In genomic region chr7:142386621-142387201, GRCm38 (mm10) we compare ENCODE assay signal across 8 mouse cellular contexts. TPM values are rescaled to one million over a fixed set of nuclear protein-coding genes. Genes with fewer than 3 reads are reported as not detected.
A peak's percentile ranks its signal among the peaks of the same experiment; 100 is the strongest.
DNase-seq lines count a peak whose midpoint lies in the region; ATAC-seq and TF ChIP-seq lines count a peak whose summit lies in the region.

No protein-coding gene starts in this region.

- H3K4me3 ChIP-seq in layer of hippocampus, adult 2 months = peak overlapping the region; percentile 100
- peak overlapping the region; percentile 81 for H3K4me3 ChIP-seq in forebrain, embryonic 14.5 days (ENCODE audit: low read depth, low read length)
- H3K4me3 ChIP-seq in kidney, postnatal 0 days (replicated peaks; ENCODE audit: low read depth, low read length) = peak overlapping the region; percentile 61
- peak overlapping the region; percentile 90 for H3K4me3 ChIP-seq in midbrain, embryonic 14.5 days (replicated peaks; ENCODE audit: low read depth, low read length)

- peaks cover 37% of the 10 kb centered on the region for H3K36me3 ChIP-seq in forebrain, embryonic 14.5 days (ENCODE audit: control insufficient read depth, insufficient read depth, low read length)
- peaks cover 32% of the 10 kb centered on the region for H3K36me3 ChIP-seq in kidney, postnatal 0 days (ENCODE audit: insufficient read depth, low read length)
- H3K36me3 ChIP-seq in midbrain, embryonic 14.5 days (ENCODE audit: control insufficient read depth, insufficient read depth, low read length) = peaks cover 39% of the 10 kb centered on the region

- H3K27me3 ChIP-seq in forebrain, embryonic 14.5 days (replicated peaks; ENCODE audit: control insufficient read depth, insufficient read depth, low read length) = no peaks in the 10 kb centered on the region
- H3K27me3 ChIP-seq in kidney, postnatal 0 days (ENCODE audit: insufficient read depth, low read length) = no peaks in the 10 kb centered on the region
- H3K27me3 ChIP-seq in midbrain, embryonic 14.5 days (ENCODE audit: control insufficient read depth, insufficient read depth, low read length) = no peaks in the 10 kb centered on the region

- peak overlapping the region; percentile 94 for H3K27ac ChIP-seq in layer of hippocampus, adult 2 months
- 0 out of 2 replicates have a peak overlapping the region, but pooled peaks have one; percentile 15 for H3K27ac ChIP-seq in forebrain, embryonic 14.5 days (ENCODE audit: low read depth, low read length)
- peak overlapping the region; percentile 67 for H3K27ac ChIP-seq in kidney, postnatal 0 days
- no peak overlapping the region for H3K27ac ChIP-seq in midbrain, embryonic 14.5 days (replicated peaks; ENCODE audit: low read depth, low read length)

- H3K9me3 ChIP-seq in forebrain, embryonic 14.5 days (replicated peaks; ENCODE audit: control insufficient read depth, low read length) = no peaks in the 10 kb centered on the region
- H3K9me3 ChIP-seq in kidney, postnatal 0 days (replicated peaks; ENCODE audit: low read length) = no peaks in the 10 kb centered on the region
- H3K9me3 ChIP-seq in midbrain, embryonic 14.5 days (ENCODE audit: control insufficient read depth, low read length) = no peaks in the 10 kb centered on the region

- peak overlapping the region; percentile 90 for H3K9ac ChIP-seq in forebrain, embryonic 14.5 days (ENCODE audit: low read length)
- peak overlapping the region; percentile 75 for H3K9ac ChIP-seq in kidney, postnatal 0 days (ENCODE audit: low read depth, low read length)
- H3K9ac ChIP-seq in midbrain, embryonic 14.5 days (replicated peaks; ENCODE audit: low read length) = peak overlapping the region; percentile 86

- H3K4me1 ChIP-seq in forebrain, embryonic 14.5 days (ENCODE audit: control insufficient read depth, insufficient read depth, low read length) = peaks cover 13% of the 10 kb centered on the region
- peaks cover 16% of the 10 kb centered on the region for H3K4me1 ChIP-seq in kidney, postnatal 0 days (replicated peaks; ENCODE audit: insufficient read depth, low read length)
- peaks cover 9% of the 10 kb centered on the region for H3K4me1 ChIP-seq in midbrain, embryonic 14.5 days (ENCODE audit: control insufficient read depth, insufficient read depth, low read length)

- no peak for DNase-seq in layer of hippocampus, adult 2 months (ENCODE audit: low spot score in 2 of 2)
- no peak for DNase-seq in layer of hippocampus, postnatal 14 days (ENCODE audit: low spot score in 2 of 2)
- peak; percentile 76 for DNase-seq in adrenal gland, adult 8-10 months
- no peak for DNase-seq in forebrain, embryonic 14.5 days (ENCODE audit: low spot score)
- no peak for DNase-seq in kidney, postnatal 0 days (ENCODE audit: low spot score)
- DNase-seq in midbrain, embryonic 14.5 days = no peak
- DNase-seq in retina, postnatal 1 day = no peak
- DNase-seq in urinary bladder, postnatal 25 days (ENCODE audit: low spot score) = no peak

- no peak for TF ChIP-seq CTCF in layer of hippocampus, adult 2 months (conservative IDR thresholded peaks at IDR 0.05)
- TF ChIP-seq CTCF in kidney, postnatal 0 days (IDR thresholded peaks at IDR 0.05; ENCODE audit: low read depth) = no peak

- ATAC-seq in forebrain, embryonic 14.5 days = no peak
- no peak for ATAC-seq in kidney, postnatal 0 days (replicated peaks; ENCODE audit: low FRiP score, low read depth)
- ATAC-seq in midbrain, embryonic 14.5 days (ENCODE audit: low FRiP score, low TSS enrichment) = no peak

- peak overlapping the region; percentile 83 for H3K4me2 ChIP-seq in forebrain, embryonic 14.5 days (ENCODE audit: low read length)
- H3K4me2 ChIP-seq in kidney, postnatal 0 days (ENCODE audit: low read length) = peak overlapping the region; percentile 87
- peak overlapping the region; percentile 85 for H3K4me2 ChIP-seq in midbrain, embryonic 14.5 days (ENCODE audit: low read length)

- WGBS in forebrain, embryonic 14.5 days = 63% methylated on average over 6 of the region's 6 CpGs
- 21% methylated on average over 6 of the region's 6 CpGs for WGBS in kidney, postnatal 0 days
- 64% methylated on average over 6 of the region's 6 CpGs for WGBS in midbrain, embryonic 14.5 days

RNA-seq across cellular contexts. Expression of gene Ctsd, which starts 1.1 kb away (rescaled TPM):
- 100 to 1,000 TPM; 291 to 297 TPM for total RNA-seq in layer of hippocampus, adult 2 months (2021)
- 100 to 1,000 TPM; 304 to 345 TPM for total RNA-seq in layer of hippocampus, postnatal 14 days (2021)
- total RNA-seq in adrenal gland, adult 8-10 months (2022) = 1,000 to 10,000 TPM in 2 of 4 experiments, 100 to 1,000 TPM in 2; 808 to 1,559 (median 1,212) TPM
- polyA plus RNA-seq in forebrain, embryonic 14.5 days (2014; fragmentation: Nextera tagmentation; extraction: Ambion mirVana) = 261 and 263 TPM in 2 replicates
- polyA plus RNA-seq in kidney, postnatal 0 days (2015; fragmentation: Nextera tagmentation; extraction: Ambion mirVana) = 575 and 586 TPM in 2 replicates
- 208 and 229 TPM in 2 replicates for polyA plus RNA-seq in midbrain, embryonic 14.5 days (2014; fragmentation: Nextera tagmentation; extraction: Ambion mirVana)

RNA-seq across cellular contexts. Expression of gene Gm49369, which starts 4.2 kb away (rescaled TPM):
- total RNA-seq in layer of hippocampus, adult 2 months (2021) = 1 to 10 TPM in 1 of 2 experiments, not detected in 1; 4.4 TPM
- total RNA-seq in layer of hippocampus, postnatal 14 days (2021) = under 1 TPM in 1 of 2 experiments, not detected in 1; 0.71 TPM
- total RNA-seq in adrenal gland, adult 8-10 months (2022) = 10 to 100 TPM in 3 of 4 experiments, 1 to 10 TPM in 1; 9.0 to 16.1 (median 11.0) TPM
- polyA plus RNA-seq in forebrain, embryonic 14.5 days (2014; fragmentation: Nextera tagmentation; extraction: Ambion mirVana) = not detected in 2 replicates
- not detected in 2 replicates for polyA plus RNA-seq in kidney, postnatal 0 days (2015; fragmentation: Nextera tagmentation; extraction: Ambion mirVana)
- 1.8 TPM in 1 of 2 replicates, not detected in the other for polyA plus RNA-seq in midbrain, embryonic 14.5 days (2014; fragmentation: Nextera tagmentation; extraction: Ambion mirVana)

RNA-seq across cellular contexts. Expression of gene Ifitm10, which starts 13.2 kb away (rescaled TPM):
- total RNA-seq in layer of hippocampus, adult 2 months (2021) = 10 to 100 TPM; 35.3 to 38.6 TPM
- 10 to 100 TPM; 30.0 to 31.3 TPM for total RNA-seq in layer of hippocampus, postnatal 14 days (2021)
- 1 to 10 TPM; 2.7 to 7.8 (median 5.3) TPM for total RNA-seq in adrenal gland, adult 8-10 months (2022)
- polyA plus RNA-seq in forebrain, embryonic 14.5 days (2014; fragmentation: Nextera tagmentation; extraction: Ambion mirVana) = 1.9 and 3.4 TPM in 2 replicates
- polyA plus RNA-seq in kidney, postnatal 0 days (2015; fragmentation: Nextera tagmentation; extraction: Ambion mirVana) = 3.6 and 3.9 TPM in 2 replicates
- 3.9 and 6.1 TPM in 2 replicates for polyA plus RNA-seq in midbrain, embryonic 14.5 days (2014; fragmentation: Nextera tagmentation; extraction: Ambion mirVana)

RNA-seq across cellular contexts. Expression of gene Syt8, which starts 47.9 kb away (rescaled TPM):
- not detected for total RNA-seq in layer of hippocampus, adult 2 months (2021)
- not detected for total RNA-seq in layer of hippocampus, postnatal 14 days (2021)
- 1 to 10 TPM in 1 of 4 experiments, not detected in 3; 1.2 TPM for total RNA-seq in adrenal gland, adult 8-10 months (2022)
- not detected in 2 replicates for polyA plus RNA-seq in forebrain, embryonic 14.5 days (2014; fragmentation: Nextera tagmentation; extraction: Ambion mirVana)
- 2.5 and 4.8 TPM in 2 replicates for polyA plus RNA-seq in kidney, postnatal 0 days (2015; fragmentation: Nextera tagmentation; extraction: Ambion mirVana)
- polyA plus RNA-seq in midbrain, embryonic 14.5 days (2014; fragmentation: Nextera tagmentation; extraction: Ambion mirVana) = not detected in 2 replicates

RNA-seq across cellular contexts. Expression of gene Tnni2, which starts 54.9 kb away (rescaled TPM):
- total RNA-seq in layer of hippocampus, adult 2 months (2021) = not detected
- under 1 TPM in 1 of 2 experiments, not detected in 1; 0.37 TPM for total RNA-seq in layer of hippocampus, postnatal 14 days (2021)
- 1 to 10 TPM in 1 of 4 experiments, under 1 TPM in 3; 0.43 to 1.1 (median 0.85) TPM for total RNA-seq in adrenal gland, adult 8-10 months (2022)
- 0.67 and 0.82 TPM in 2 replicates for polyA plus RNA-seq in forebrain, embryonic 14.5 days (2014; fragmentation: Nextera tagmentation; extraction: Ambion mirVana)
- 2.2 and 3.0 TPM in 2 replicates for polyA plus RNA-seq in kidney, postnatal 0 days (2015; fragmentation: Nextera tagmentation; extraction: Ambion mirVana)
- polyA plus RNA-seq in midbrain, embryonic 14.5 days (2014; fragmentation: Nextera tagmentation; extraction: Ambion mirVana) = not detected in 2 replicates
